Mouse (Mus musculus): ENCODE measurements around the gene Gins3.
A peak's percentile ranks its signal among the peaks of the same experiment; 100 is the strongest.
"Not testable (repeated sequence)": the region's sequence is repeated elsewhere in the genome, so short reads cannot be mapped to it uniquely, and the experiment has no call there.

Gins3 gene

DNA sequence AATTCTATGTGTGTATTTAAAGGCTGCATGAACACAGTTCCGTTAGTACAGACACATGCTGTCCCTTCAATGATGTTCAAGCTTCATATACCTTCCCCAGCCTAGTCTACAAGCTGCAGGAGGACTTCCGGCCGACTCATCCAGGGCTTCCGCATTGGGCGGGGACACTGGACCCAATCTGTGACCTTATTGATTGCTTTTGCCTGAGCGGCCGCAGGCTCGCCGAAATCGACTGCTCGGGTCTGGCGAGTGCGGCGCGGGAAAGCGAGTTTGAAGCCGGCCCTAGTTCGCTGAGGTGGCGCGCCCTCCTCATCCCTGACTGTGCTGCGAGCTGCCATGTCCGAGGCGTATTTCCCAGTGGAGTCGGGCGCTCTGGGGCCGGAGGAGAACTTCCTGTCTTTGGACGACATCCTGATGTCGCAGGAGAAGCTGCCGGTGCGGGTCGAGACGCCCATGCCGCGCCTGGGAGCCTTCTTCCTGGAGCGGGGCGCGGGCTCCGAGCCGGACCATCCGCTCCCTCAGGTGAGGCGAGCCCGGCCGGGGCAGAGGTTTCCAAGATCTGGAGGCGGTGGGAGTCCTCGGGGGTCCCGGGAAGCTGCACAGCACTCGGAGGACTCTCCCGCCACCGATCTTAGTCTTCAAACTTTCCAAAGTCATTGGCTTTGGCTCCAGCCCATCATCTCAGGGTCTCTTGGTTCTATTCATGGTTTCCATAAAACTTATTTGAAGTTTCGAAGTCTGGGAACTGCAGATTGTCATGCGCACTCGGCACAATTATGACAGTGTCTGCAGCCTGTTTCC, at the start of gene Gins3:
Gins3 (plus strand) TSS at position 192 of the 801 bp plus-strand sequence.
- peak; percentile 91 for DNase-seq (ENCODE audit: low spot score)

DNA sequence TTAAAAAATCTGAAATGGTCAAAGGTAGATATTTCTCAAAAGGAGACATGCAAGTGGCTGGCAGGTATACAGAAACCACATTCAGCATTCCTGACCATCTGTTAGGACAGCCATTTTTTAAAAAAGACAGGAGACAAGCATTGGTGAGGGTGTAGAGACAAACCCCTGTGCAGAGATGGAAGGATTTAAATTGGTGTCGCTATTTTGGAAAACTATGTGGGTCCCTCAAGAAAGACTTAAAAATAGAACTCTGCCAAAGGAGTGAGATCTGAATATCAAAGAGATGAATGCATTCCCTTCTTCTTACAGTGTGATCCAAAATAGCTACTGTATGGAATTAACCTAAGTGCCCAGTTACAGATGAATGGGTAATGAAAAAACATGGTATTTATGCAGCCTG, 45.9 kb upstream of the Gins3 start:
- no peak for DNase-seq (ENCODE audit: low spot score)

DNA sequence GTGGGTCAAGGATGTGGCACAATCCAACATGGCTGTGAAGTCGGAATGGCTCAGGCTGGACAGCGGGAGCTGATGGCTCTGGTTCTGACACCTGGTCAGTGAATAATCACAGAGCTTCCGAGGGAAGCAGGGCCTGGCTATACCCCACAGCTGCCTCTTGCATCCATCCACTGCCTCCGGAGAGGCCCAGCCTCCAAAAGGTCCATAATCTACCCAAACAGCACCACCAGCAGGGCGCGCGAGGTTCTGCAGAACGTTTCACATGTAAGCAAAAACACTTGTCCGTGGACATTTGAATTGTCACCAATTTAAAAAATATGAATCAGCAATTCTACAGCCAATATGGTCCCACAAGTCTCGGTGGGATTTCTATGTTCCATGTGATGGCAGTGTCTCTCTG, 44.0 kb upstream of the Gins3 start:
- no peak for DNase-seq (ENCODE audit: low spot score)

DNA sequence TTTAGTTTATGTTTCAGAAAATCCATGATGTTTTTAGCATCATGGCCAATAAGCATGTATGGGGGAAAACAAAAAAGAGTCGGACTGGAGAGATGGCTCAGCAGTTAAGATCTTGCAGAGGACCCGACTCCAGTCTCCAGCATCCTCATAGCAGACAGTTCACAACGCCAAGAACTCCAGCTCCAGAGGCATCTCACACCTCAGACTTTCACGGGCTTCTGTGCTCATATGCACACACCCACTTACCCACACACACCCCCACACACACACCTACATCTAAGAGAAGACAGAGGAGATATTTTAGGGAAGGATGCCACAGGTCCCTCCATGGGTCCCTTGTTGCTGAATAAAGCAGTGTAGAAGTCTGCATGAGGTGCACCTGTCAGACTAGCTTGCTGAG, 42.7 kb upstream of the Gins3 start:
- DNase-seq (ENCODE audit: low spot score) = no peak

DNA sequence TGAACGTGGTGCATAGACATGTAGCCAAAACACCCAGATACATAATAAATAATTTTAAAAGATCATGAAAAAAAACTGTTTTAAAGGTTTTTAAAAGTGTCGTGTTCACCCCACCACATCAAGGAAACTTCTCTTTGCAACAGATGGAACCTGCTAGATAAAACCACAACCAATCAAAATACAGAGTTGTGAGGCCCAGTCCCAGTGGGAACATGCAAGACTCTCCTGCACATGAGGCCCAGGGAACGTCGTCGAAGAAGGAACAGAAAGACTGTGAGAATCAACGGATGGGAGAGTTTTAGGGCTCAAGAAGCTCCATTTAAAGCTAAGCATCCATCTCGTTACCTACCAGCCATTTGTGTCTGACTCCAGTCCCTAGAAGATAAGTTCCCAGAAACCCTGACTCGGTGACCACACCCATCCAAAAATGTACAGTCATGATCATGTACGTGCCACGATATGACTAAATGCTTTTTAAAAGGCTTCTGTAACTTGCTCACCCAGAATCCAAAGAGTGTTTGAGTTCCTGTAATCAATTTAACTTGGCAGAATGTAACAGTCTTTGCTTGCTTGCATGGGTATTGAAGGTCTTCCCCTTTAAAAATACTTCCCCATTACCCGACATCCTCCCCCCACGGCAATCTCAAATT, 41.0 kb upstream of the Gins3 start:
- no peak for DNase-seq (ENCODE audit: low spot score)

- no peak for DNase-seq (ENCODE audit: low spot score)
These were observed 39.5 kb upstream of the Gins3 start for GRCm38 (mm10) chr8:95593439-95594393.

DNA sequence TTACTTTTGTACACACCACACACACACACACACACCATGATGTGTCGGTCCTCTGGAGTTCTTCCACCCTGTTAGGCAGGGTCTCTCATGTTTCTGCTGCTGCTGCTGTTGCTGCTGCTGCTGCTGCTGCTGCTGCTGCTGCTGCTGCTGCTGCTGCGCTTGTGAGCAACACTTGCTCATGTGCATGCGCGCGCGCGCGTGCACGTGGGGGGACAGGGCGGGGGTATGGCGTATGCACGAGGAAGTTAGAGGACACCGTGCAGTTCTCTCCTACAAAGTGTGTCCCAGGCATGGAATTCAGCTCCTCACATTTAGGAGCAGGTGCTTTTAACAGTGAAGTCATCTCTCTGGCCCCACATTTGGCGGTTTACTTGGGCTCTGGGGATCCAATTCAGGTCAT, 38.1 kb upstream of the Gins3 start:
- DNase-seq (ENCODE audit: low spot score) = no peak

DNA sequence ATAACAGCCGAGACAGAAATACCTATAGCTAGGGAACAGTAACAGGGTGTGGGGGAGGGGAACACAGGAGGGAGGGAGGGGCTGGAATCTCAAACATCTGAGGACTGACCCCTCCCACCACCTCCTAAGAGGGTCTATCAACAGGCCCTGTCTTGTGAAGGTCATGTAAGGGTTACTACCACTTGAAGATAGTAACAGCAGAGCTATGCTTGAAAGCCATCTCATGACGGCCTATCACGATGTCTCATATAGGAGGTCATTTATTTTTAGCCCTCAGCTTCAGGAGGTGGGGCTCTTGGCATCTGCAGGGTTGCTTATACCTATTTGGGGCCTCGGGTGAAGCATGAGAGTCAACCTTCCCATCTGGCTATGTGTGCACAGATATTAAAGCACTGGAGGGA, 36.4 kb upstream of the Gins3 start:
- no peak for DNase-seq (ENCODE audit: low spot score)

- DNase-seq (ENCODE audit: low spot score) = peak; percentile 36
These were observed 33.4 kb upstream of the Gins3 start for GRCm38 (mm10) chr8:95599861-95600260.

- DNase-seq (ENCODE audit: low spot score) = no peak
These were observed 31.9 kb upstream of the Gins3 start for GRCm38 (mm10) chr8:95601306-95601705.

- no peak for DNase-seq (ENCODE audit: low spot score)
These were observed 31.1 kb upstream of the Gins3 start for GRCm38 (mm10) chr8:95602168-95602567.

DNA sequence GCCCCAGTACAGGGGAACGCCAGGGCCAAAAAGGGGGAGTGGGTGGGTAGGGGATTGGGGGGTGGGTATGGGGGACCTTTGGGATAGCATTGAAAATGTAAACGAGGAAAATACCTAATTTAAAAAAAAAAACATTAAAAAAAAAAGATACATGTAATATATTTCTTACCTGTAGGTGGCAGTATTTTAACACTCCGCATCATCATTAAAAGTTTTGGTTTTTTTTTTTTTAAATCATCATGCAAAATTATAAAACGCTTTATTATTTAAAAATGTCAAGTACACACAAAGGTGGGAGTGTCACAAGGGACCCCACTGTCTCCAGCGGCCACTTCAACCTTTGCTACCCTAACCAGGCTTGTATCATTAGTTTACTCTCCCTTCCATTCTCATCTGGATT, 26.7 kb upstream of the Gins3 start:
- DNase-seq (ENCODE audit: low spot score) = not testable (repeated sequence)

DNA sequence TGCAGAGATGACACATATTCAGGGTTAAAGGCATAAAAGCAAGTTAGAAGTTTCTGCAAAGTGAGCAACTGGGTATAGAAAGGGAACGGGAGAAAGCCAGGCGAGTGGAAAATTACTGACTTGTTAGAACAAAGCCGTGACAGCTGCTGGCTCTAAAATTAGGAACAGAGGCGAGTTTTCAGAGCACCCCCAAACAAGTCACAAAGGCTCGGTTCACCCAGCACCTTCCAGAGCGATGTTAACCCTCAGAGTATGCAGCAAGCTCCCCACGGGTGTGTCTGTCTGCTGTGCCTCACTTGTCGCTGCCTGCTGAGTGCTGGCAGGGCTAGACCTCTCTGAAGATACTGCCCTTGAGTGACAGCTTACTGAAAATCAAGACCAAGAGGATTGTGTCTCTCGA, 26.0 kb upstream of the Gins3 start:
- no peak for DNase-seq (ENCODE audit: low spot score)

- no peak for DNase-seq (ENCODE audit: low spot score)
These were observed 23.8 kb upstream of the Gins3 start for GRCm38 (mm10) chr8:95609406-95609805.

- no peak for DNase-seq (ENCODE audit: low spot score)
These were observed 22.5 kb upstream of the Gins3 start for GRCm38 (mm10) chr8:95610749-95611148.

DNA sequence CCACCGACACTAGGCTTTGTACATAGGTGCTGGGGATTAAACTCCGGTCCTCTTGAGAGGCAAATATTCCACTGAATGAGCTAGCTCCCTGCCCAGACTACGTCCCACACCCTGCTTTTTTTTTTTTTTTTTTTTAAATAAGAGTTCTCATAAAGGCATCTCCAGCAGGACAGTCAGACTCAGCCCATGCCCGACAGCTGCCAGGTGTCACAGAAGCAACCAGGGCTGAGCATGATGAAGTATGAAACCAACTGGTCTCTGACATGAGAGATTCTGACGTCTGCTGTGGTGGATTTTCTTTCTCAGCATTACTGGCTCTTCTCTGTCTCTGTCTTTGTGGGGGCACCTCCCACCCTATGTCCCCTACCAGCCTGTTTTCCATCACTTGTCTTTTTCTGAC, 21.5 kb upstream of the Gins3 start:
- DNase-seq (ENCODE audit: low spot score) = no peak

- no peak for DNase-seq (ENCODE audit: low spot score)
These were observed 16.9 kb upstream of the Gins3 start for GRCm38 (mm10) chr8:95616383-95616782.

DNA sequence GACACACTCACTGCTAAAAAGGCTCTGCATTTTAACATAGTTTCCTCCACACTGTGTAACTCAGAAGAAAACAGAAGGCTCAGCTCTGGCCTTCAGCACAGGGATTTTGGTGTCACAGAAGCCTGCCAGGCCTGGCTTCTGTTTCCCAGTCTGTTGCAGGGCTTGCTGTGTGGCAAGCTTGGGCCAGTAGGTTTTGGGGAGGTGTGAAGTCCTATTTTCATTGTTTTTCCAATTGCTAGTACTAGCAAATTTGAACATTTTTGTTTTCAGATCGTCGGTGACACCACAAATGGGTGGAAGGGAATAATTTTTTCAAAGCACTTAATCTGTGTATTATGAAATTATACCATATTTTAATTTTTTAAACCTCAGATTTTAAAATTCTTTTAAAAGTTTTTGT, 13.2 kb upstream of the Gins3 start:
- DNase-seq (ENCODE audit: low spot score) = no peak

DNA sequence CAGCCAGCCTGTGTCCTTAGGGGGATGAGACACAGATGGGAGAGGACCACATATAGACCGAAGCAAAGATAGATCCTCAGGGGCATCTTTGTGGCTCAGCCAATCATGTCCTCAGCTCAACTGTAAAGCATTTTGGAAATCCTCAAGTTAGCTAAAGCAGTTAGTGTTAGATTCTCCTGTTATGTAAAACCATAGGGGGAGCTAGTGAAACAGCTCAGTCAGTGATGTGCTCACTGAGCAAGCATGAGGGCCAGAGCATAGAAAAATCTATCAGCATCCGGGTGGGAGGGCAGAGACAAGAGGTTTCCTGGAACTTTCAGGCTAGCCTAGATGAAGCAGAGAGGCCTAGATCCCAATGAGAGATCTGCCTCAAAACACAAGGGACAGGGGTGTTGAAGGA, 8.4 kb upstream of the Gins3 start:
- DNase-seq (ENCODE audit: low spot score) = no peak

- DNase-seq (ENCODE audit: low spot score) = no peak
These were observed 413 bp upstream of the Gins3 start for GRCm38 (mm10) chr8:95632840-95633239.

DNA sequence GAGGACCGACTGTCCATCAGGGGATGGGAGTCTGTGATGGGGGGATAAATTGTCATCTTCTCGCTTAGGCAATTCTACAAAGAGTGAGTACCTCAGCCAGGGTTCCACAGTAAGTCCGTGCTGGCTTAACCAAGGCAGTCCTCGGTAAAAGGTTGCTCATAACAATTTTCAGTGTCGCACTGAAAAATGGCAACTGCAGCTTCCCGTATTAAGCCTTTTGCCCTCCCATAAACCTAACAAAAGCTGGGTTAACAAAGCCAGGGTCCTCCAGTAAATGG, 749 bp downstream of the Gins3 start:
- no peak for DNase-seq (ENCODE audit: low spot score)

- no peak for DNase-seq (ENCODE audit: low spot score)
These were observed 11.7 kb downstream of the Gins3 start for GRCm38 (mm10) chr8:95644942-95645341.

GRCm38 (mm10) chr8:95648251-95648650, 15.0 kb downstream of the Gins3 start:
- no peak for DNase-seq (ENCODE audit: low spot score)
